Mouse (Mus musculus): ENCODE measurements around the gene Paqr7.

GRCm38 (mm10) chr4:134558570-134559113 is 62.1 kb downstream of the Paqr7 start:
- TF ChIP-seq CTCF (conservative IDR thresholded peaks at IDR 0.05; ENCODE audit: insufficient read depth, insufficient read length, low read depth, low read length) = no peak
- no peak for TF ChIP-seq POLR2A (IDR thresholded peaks at IDR 0.05; ENCODE audit: low read depth, low read length)

Data from kidney, adult 2 months (tissue).